Mouse (Mus musculus): ENCODE data around the gene Fam32a.

DNA sequence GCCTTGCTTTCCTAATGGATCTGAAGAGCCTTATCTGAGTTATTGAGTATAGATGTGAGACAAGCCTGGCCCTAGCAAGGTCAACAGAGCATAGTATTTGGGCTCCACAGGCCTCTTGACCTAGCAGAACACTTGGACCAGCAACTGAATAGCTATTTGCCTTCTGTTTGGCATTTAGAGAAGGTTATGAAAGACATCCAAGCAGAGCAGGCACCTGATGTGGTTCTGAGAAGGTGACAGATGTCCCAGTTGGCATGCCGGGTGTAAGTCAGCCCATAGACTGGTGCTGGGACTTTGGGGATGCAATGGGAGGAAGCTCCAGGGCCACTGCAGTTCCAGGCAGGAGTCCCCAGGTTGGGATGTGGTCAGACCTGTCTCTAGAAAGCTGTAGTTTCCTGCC is 22.7 kb downstream of the Fam32a start:
- no peak for TF ChIP-seq CTCF (IDR thresholded peaks at IDR 0.05; ENCODE audit: borderline replicate concordance, control insufficient read depth, extremely low read depth, insufficient read depth, low read length, poor library complexity)
- no peak for TF ChIP-seq POLR2A (IDR thresholded peaks at IDR 0.05; ENCODE audit: control insufficient read depth, extremely low read depth, insufficient read depth, low read length, poor library complexity)
